Mouse (Mus musculus) liver, embryonic 11.5 days (tissue): ENCODE measurements around the gene Trappc12. TPM values are rescaled to one million over a fixed set of nuclear protein-coding genes. Genes with fewer than 3 reads are reported as not detected.

Experiments used
- ATAC-seq: fragments of 200-750 bp; cut with Nextera tagmentation; replicated peaks from 2 replicates; pipeline ENCODE4 v1.8.0; 2017; ENCODE audit warnings: moderate number of reproducible peaks, mild to moderate bottlenecking, moderate TSS enrichment, moderate library complexity; ENCODE audit not compliant: low FRiP score
- DNase-seq: peaks from one replicate; pipeline ENCODE4 v3.0.0-alpha.2; 2017; ENCODE audit warnings: low spot score
- H3K27ac ChIP-seq: fragments of 300-500 bp; sonication (generic); 2 replicates; pipeline ENCODE4 v1.5.1; 2014; ENCODE audit warnings: mild to moderate bottlenecking, low read depth, low read length, control low read depth
- H3K27me3 ChIP-seq: fragments of 300-500 bp; sonication (generic); replicated peaks from 2 replicates; pipeline ENCODE4 v1.6.1; 2014; ENCODE audit warnings: low read length, mixed read lengths; ENCODE audit not compliant: control insufficient read depth, insufficient read depth
- H3K36me3 ChIP-seq: fragments of 300-500 bp; sonication (generic); 2 replicates; pipeline ENCODE4 v1.6.1; 2014; ENCODE audit warnings: mild to moderate bottlenecking, low read length, moderate library complexity, mixed read lengths; ENCODE audit not compliant: control insufficient read depth, insufficient read depth
- H3K4me1 ChIP-seq: fragments of 300-500 bp; sonication (generic); replicated peaks from 2 replicates; pipeline ENCODE4 v1.6.1; 2014; ENCODE audit warnings: low read length, mixed read lengths; ENCODE audit not compliant: control insufficient read depth, insufficient read depth
- H3K4me2 ChIP-seq: fragments of 300-500 bp; sonication (generic); 2 replicates; pipeline ENCODE4 v1.6.1; 2014; ENCODE audit warnings: mild to moderate bottlenecking, control low read depth, moderate library complexity
- H3K4me3 ChIP-seq: fragments of 300-500 bp; sonication (generic); 2 replicates; pipeline ENCODE4 v1.5.1; 2014; ENCODE audit warnings: low read depth, low read length, control low read depth
- H3K9ac ChIP-seq: fragments of 300-500 bp; sonication (generic); 2 replicates; pipeline ENCODE4 v1.6.1; 2014; ENCODE audit warnings: low read depth, low read length, control low read depth
- H3K9me3 ChIP-seq: fragments of 300-500 bp; sonication (generic); 2 replicates; pipeline ENCODE4 v1.6.1; 2016; ENCODE audit warnings: low read length, inconsistent platforms, mixed read lengths; ENCODE audit not compliant: control insufficient read depth
- WGBS: fragments of 180-500 bp; shearing (Covaris S2); extraction: QIAGEN DNeasy Blood & Tissue Kit; methylation state at CpG from one replicate; pipeline ENCODE4 v1.1.7; 2014; 5-methylcytosine and 5-hydroxymethylcytosine counted together
- microRNA-seq: library from miRNA; unstranded; fragments of <30 nt; microRNA quantifications from one replicate; pipeline ENCODE4, GENCODE M21; 2017; ENCODE audit warnings: borderline number of aligned reads
- polyA plus RNA-seq: library from polyadenylated mRNA; unstranded; fragments of >200 nt; fragmentation: Nextera tagmentation; extraction: Ambion mirVana; gene quantifications from 2 replicates; pipeline ENCODE4 v1.2.1, GENCODE M21; 2014

Trappc12 gene
- polyA plus RNA-seq, 1 experiment from 2014 or later = 43.2 TPM

GRCm38 (mm10) chr12:28667287-28667686 is 83.0 kb downstream of the Trappc12 start:
- Histone ChIP-seq H3K27ac (no peak overlapping the region), H3K4me1 (peaks cover 3% of the 10 kb centered on the region; the same call in 1 of the 2 replicates), H3K27me3 (no peaks in the 10 kb centered on the region), H3K9ac (no peak overlapping the region), H3K9me3 (no peaks in the 10 kb centered on the region), H3K4me2 (no peak overlapping the region), H3K4me3 (no peak overlapping the region), H3K36me3 (no peaks in the 10 kb centered on the region)
- WGBS = 26% methylated on average over 8 of the region's 8 CpGs
- ATAC-seq (no peak), DNase-seq (no peak)

GRCm38 (mm10) chr12:28666734-28667133 is 83.5 kb downstream of the Trappc12 start:
- H3K9ac ChIP-seq = no peak overlapping the region
- peaks cover 3% of the 10 kb centered on the region; the same call in 1 of the 2 replicates for H3K4me1 ChIP-seq
- H3K36me3 ChIP-seq = no peaks in the 10 kb centered on the region
- H3K4me2 ChIP-seq = no peak overlapping the region
- WGBS = 63% methylated on average over 4 of the region's 4 CpGs
- ATAC-seq = no peak
- no peak overlapping the region for H3K27ac ChIP-seq
- H3K27me3 ChIP-seq = no peaks in the 10 kb centered on the region
- no peak for DNase-seq
- no peaks in the 10 kb centered on the region for H3K9me3 ChIP-seq
- no peak overlapping the region for H3K4me3 ChIP-seq

DNA sequence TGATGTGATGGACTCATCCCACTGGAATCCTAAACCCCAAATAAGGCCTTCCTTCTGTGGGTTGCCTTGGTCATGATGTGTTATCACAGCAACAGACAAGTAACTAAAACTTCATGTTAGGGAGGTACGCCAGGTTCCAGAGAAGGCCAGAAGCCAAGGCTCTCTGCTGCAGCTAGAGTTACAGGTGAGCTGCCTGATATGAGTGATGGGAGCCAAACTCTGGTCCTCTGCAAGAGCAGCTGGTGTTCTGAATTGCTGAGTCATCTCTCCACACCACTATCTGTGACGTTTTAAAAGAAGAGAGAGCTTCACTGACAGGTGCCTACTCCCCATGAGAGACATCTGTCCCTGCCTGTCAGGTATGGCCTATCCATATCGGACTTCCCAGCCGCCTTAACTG is 87.6 kb downstream of the Trappc12 start:
- no peak overlapping the region for H3K4me3 ChIP-seq
- H3K9ac ChIP-seq = no peak overlapping the region
- H3K27ac ChIP-seq = no peak overlapping the region
- peaks cover 3% of the 10 kb centered on the region; the same call in 1 of the 2 replicates for H3K4me1 ChIP-seq
- 76% methylated on average over 4 of the region's 4 CpGs for WGBS
- H3K9me3 ChIP-seq = no peaks in the 10 kb centered on the region
- no peak for DNase-seq
- peaks cover 15% of the 10 kb centered on the region; the same call in 1 of the 2 replicates for H3K36me3 ChIP-seq
- no peak for ATAC-seq
- no peak overlapping the region for H3K4me2 ChIP-seq
- H3K27me3 ChIP-seq = no peaks in the 10 kb centered on the region

DNA sequence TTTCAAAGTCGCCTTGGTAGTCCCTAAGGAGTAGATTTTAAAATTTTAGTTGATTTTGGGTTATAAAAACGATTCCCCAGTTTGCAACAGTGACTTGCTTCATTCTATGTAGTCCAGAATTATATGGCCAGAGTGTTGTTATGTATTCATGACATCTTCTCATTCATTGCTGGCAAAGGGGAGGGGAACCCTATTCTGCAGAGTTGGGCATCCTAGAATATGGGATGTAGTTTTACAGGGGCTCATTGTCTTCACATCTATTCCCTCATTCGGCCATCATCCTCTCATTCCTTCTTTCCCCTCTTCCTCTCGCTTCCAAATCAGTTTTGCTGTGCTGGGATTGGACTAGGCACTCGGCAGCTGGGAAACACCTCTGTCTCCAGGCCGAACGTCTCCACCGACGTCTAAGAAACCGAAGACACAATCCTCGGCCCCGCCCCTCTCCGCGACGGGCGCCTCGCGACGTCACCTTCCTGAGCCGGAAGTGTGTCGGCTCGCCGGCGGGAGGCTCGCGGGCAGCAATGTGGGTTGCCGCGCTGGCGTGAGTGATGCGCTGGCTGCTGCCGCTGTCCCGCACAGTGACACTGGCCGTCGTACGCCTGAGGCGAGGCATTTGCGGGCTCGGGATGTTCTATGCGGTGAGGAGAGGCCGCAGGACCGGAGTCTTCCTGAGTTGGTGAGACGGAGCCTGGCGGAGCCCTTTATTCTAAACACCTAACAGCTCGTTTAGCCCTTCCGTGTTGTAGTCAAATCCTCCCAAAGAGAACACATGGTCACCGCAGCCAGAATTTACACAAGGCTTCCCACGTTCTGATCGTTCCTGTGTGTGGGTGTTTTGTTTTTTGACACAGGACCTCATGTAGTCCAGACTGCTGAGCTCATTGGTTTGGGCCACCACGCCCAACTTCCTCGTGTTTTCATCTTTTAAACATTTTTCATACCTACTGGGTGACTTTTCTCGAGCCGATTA is 100.8 kb downstream of the Trappc12 start, which contains the start of gene Rnaseh1:
Gene Rnaseh1, plus strand, starts transcription at position 462 of the 970 bp plus-strand sequence.
- DNase-seq = peak; percentile 90
- no peak within 1 kb of the TSS for H3K27ac ChIP-seq
- H3K4me1 ChIP-seq = no peaks in the 10 kb centered on the region; the same call in 1 of the 2 replicates
- peak within 1 kb of the TSS; percentile 76 for H3K9ac ChIP-seq
- H3K36me3 ChIP-seq = 0 out of 2 replicates have a peak, but pooled peaks cover 2% of the 10 kb centered on the region
- H3K4me3 ChIP-seq = peak within 1 kb of the TSS; percentile 76
- no peaks in the 10 kb centered on the region for H3K27me3 ChIP-seq
- peak; percentile 94 for ATAC-seq
- no peaks in the 10 kb centered on the region for H3K9me3 ChIP-seq
- peak within 1 kb of the TSS; percentile 68 for H3K4me2 ChIP-seq
- 2% methylated on average over 52 of the region's 52 CpGs for WGBS

Small RNAs within 50 kb of the gene (microRNA-seq; reads per million reads assigned to microRNA genes)
- gene Mir6937 = 2.5 reads per million

Other genes starting within 250 kb of the Trappc12 start
- gene Dcdc2c, start 198.1 kb downstream of the Trappc12 start, polyA plus RNA-seq = not detected in 2 replicates
- gene Allc, start 167.9 kb downstream of the Trappc12 start, polyA plus RNA-seq = 0.13 TPM in 1 of 2 replicates, not detected in the other
- 24.2 and 24.3 TPM in 2 replicates for gene Colec11, start 127.1 kb downstream of the Trappc12 start, polyA plus RNA-seq
- gene Rps7, start 114.5 kb downstream of the Trappc12 start, polyA plus RNA-seq = 1,023 and 1,028 TPM in 2 replicates
- 28.7 and 30.8 TPM in 2 replicates for gene Rnaseh1, start 100.9 kb downstream of the Trappc12 start, polyA plus RNA-seq
- 80.0 and 91.4 TPM in 2 replicates for gene Adi1, start 75.2 kb downstream of the Trappc12 start, polyA plus RNA-seq
- 39.8 and 40.0 TPM in 2 replicates for gene Eipr1, start 1.3 kb upstream of the Trappc12 start, polyA plus RNA-seq